Mouse (Mus musculus) layer of hippocampus, adult 18-20 months (tissue): ENCODE results near the gene Chn1. TPM values are rescaled to one million over a fixed set of nuclear protein-coding genes. Genes with fewer than 3 reads are reported as not detected.
A peak's percentile ranks its signal among the peaks of the same experiment; 100 is the strongest.

Experiments used
- DNase-seq, 2 experiments: peaks; one replicate each; pipeline ENCODE4 v3.0.0; 2022; ENCODE audit warnings: low spot score in 2 of 2
- total RNA-seq, 2 experiments: library from RNA; stranded (reverse); gene quantifications; 2 replicates each; pipeline ENCODE4 v1.2.3; 2021

Gene Chn1
- total RNA-seq, 2 experiments from 2014 or later: 1,648 to 1,811 TPM

DNA sequence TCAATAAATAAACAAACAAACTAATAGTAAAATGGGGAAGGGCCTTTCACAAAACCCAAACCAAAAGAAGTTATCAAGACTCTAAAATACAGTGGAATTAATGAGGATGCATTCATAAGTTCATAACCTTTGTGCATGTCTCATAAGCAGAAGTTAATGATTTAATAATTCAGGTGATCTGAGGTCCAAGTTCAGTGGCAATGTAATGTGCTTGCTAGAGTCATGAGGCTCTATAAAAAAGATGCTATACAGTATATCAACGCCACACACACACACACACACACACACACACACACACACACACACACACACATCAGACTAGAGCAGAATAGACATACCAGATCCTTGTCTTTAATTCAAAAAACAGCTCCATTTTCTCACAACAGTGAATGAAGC, 28.8 kb downstream of the Chn1 start:
- DNase-seq: no peak

DNA sequence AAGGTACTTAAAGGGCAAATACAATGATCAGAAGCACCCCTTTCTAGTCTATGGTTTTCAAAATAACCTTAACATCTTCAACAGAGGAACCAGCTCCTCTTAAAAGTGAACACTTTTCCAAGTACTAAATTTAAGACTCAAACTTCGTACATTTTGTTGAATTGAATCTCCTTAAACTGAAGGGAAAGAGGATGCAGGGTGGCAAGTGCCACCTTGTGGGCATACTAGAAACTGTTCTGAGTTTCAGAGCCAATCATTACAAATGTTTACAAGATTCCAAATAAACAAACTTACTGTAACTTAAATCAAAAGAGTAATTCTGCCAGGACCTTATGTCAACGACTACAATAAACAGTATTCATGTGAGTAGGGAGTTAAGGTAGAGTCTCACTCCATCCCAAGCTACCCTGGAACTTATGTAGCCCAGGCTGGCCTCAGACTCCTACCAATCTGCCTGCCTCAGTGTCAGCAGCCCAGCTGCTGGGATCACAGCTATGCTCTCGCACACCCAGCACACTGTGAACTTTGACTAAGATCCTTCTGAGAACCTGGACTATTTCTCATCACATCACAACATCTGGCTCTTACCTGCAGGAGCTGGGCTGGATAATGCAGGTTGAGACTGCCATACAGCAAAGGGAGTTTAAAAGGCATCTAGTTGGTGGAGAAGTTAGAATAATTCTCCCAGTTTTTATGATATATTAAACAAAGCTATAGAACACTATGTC, 29.3 kb downstream of the Chn1 start:
- peak; percentile 20 to 73 for DNase-seq

DNA sequence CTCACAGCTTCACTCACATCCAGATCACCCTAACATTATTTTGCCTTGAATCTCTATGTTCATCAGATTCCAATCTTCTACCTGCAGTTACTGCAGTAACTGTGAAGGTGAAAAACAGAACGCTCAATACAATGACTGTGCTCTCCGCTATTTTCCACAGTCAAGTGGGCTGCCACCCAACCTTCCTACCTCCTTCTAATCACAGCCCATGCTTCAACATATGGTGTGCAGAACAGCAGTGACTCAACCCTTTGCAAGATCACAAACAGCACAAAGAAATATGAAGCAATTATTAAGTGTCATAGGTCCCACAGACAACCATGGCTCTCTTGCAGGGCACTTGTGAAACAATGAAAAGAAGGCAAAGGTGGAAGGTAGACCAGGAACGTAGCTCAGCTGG, 33.9 kb downstream of the Chn1 start:
- peak; percentile 39 to 76 for DNase-seq

DNA sequence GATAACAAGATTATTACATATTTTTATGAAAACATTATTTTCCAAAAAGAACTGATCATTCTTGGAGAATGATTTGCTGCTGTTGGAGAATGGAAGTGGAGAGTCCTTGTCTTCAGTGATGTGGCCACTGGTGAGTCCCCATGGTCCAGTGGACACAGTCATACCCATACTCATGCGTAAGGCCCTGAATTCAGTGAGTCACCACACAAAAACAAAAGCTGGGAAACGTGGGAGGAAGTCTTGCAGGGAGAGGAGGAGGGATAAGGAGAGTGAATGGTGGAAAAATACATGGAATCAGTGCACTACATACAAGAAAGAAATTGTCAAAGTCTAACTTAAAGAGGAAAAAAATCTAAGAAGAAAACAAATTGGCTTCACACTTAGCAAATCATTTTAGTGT, 47.3 kb downstream of the Chn1 start:
- DNase-seq: no peak

DNA sequence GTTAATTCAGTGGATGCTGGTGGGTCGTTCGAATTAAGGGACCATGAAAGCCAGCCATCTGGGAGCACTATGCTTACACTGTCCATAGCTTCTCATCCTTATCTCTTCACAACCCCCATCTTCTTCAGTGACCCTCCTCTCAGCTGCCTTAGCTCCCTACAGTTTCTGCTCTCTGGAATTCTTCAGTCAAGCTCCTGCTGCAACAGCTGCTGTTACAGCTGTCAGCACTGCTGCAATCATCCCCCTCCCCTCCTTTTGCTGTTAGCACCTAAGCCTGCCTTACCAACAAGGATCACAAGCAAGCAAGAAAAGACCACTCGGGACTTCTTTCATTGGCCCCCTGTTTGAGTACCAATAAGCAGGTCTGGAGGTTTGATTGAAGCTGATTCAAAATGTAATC, 50.2 kb downstream of the Chn1 start:
- no peak for DNase-seq

DNA sequence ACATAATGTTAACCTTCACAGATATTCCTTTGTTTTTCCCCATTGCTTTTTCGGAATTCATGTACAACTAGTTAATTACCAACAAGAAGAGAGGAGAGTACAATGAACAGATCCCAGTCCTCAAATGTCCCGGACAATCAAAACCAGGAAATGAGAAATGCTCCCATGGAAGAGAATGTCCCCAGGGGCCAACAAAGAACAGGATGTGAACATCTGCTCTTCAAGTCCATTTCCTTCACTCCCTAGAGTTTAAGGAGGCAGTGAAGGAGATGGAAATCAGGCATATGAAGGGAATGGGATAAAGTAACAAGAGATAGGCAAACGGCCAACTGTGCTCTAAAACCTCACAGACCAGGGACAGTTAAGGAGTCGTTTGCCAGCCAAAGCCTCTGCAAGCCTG, 53.3 kb downstream of the Chn1 start:
- DNase-seq: no peak

DNA sequence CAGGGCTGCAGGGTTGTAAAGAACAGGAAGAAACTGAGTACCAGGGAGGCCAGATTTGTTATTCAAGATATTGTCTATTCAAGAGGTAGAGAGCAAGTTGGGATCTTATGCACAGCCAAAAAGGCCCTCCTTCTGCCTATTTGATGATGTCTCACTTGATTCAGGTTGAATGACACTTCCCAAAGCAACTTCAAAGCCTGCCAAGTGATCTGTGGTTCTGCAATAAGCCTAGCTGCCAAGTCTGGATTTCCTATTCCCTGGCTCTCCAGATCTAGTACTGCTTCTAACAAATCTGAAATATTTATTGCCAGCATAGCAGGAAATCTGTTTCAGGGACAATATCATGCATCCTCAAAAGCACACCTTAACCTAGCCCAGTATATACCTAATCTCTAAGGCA, 62.7 kb downstream of the Chn1 start:
- peak; percentile 28 to 58 for DNase-seq

DNA sequence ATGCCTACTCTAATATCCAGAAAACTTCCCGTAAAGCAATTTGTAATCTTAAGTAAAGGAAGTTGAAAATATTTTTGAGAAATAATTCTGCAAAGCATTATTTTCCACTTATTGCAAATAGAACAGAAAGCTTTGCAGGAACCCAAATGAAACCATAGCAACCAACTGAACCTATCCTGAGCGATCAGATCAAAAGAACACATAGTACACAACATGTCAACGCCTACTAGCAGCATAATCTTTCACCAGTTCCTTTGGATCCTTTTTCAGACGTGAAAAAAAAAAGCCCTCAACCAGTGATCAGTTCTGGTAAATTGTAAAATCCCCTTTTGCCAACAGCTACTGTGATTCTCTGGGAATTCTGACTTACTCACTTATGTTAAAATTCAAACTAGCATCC, 82.1 kb downstream of the Chn1 start:
- DNase-seq: peak in 1 of 2 experiments; percentile 80

DNA sequence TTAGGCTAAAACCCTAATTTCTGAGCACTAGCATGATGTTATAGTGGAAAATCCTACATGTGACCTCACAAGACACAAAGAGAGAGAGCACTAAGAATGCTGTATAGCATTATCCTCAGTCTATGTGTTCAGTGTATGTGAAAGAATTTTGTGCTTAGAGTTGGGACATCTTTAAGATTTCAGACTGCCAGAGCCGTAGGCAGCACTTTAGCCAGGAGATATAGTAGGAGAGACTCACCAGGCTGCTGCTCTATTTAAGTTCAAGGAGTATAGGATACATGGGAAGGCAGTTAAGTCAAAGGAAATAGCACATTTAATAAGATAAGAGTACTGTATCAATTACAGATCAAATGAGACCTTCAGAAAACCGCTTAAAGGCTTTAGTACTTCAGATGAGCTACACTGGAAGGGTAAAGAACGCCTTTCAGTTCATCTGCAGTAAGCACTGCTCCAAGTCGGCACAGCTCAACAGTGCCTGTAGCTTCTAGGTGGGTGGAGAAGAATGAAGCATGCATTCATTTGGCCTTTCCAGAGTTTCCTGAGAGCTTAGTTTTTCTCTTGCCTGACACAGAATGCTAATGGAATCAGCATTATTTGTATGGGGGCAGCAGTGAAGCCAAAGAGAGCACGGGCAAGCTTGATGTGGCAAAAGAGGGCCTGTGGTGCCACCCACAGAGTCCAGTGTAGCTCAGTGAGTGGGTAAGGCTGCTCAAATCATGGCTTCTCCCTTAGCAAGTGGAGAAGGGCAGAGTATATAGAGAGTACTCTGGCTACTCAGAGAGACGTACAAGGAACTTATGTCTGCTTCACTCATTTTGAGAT, 84.2 kb downstream of the Chn1 start:
- DNase-seq: no peak

DNA sequence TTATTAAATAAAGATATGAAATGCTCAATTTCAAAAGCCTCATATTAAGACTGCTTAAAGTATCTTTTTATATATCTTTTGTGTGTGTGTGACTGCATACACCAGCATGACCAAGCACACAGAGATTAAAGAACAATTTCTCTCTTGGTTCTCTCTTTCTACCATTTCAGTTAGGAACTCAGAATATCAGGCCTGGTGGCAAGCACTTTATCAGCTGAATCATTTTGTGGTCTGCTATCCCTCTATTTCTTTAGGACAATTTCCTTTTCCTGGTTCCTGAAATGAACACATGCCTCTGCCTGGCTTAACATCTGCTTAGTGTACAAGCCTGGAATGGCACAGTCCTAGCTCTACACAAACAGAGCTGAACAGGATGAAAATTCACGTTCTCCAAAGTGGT, 92.6 kb downstream of the Chn1 start:
- no peak for DNase-seq

DNA sequence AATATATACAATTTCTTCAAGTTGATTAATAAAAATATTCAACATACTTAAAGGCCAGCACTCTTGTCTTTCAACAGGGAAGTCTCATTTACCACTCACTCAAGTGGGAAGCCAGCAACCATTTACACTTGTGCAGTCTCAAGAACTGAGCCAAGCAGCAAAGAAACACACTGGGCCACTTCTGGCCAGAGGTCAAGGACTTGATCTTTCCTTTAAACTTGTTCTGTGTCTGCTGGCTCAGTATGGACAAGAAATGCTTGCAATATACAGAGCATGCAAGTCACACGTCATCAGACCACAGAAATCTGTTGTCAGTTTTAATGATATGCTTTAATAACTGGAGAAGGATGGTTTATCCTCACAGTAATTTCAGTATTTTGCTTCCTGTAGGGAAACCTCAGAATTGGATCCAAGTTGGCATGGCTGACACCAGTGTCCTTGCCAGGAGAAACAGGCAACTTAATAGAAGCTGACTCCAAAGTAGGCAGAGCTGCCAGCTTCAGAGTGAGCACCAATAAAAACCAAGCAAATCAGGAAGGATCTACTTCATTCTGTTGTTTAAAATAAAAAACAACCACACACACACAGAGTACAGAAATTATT, 94.6 kb downstream of the Chn1 start:
- no peak for DNase-seq

DNA sequence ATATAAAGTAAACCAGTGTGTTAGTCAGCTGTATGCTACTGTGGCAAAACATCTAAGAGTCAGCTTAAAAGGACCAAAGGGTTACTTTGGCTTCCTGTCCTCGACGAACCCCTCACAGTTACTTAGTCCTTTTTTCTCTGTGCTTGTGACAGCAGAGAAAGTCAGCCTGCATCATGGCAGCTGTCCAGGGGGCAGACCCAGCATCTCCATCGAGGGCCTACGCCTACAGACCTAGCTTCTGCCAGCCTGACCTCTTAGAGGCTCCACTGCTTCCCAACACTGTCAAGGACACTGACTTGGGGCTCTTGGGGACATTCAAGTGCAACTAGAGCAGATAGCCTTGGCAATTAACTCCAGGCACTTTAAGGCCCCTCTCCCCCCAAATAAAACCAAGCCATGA, 106.5 kb downstream of the Chn1 start:
- DNase-seq: no peak

DNA sequence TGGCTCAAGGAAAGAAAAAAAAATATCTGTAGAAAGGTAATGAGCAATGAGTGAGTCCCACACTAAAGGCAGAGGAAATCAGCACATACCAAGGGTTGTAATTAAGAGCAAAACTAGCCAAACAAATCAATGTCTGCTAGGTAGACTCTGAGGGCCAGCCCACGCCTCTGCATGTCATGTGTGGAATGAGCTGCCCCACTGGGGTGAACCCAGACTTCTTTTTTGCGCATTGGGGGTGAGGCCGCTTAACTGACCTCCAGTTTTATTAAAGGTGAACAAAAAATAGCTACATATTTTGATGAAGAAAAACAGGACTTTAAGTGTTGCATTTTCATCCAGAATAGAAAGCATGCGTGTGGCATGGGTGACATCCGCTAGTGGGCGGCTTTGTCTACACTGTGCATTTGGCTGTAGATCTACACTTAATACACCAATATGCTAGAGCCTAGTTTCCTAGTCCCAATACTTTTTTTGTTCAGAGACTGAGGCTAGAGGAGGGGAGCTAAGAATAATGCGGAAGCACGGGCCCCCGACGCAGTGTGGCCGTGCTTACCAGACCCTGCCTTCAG, 114.5 kb downstream of the Chn1 start:
- peak in 1 of 2 experiments; percentile 68 for DNase-seq

DNA sequence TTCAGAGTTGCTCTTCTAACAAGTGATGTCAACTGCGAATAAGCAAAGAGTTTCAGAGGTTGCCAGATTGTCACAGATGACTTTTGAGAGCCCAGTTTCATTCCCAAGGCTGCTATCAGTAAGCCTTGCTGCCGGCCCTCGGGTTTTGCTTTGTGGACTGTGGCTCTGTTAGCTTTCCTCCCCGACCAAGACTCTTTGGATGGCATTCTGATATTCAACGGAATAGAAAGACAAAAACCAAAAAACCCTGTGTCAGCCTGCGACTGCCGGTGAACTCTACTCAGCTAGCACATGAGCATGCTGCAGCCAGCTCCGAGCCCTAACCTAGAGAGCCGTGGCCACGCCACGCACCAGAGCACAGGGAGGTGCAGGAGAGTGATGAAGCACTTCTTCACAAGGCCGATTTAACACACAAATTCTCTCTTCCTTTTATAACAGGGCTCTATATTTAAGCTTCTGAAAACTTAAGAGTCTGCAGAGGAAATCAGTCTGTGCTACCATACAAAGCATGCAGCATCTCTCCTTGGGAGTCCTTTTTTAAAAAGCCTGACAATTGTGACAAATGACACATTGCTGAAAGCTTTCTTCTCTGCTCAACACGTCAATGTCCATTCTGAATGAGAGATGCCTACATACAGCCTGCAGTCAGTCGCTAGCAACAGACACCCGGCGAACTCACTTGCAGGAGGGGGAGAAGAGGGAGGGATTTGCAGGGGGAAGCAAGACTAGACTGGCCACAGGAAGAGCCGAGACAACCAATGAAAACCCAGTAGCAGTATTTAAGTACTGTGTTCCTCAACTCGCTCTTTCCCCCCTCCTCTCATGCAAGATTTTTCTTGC, 115.2 kb downstream of the Chn1 start:
- DNase-seq: peak; percentile 79 to 90

DNA sequence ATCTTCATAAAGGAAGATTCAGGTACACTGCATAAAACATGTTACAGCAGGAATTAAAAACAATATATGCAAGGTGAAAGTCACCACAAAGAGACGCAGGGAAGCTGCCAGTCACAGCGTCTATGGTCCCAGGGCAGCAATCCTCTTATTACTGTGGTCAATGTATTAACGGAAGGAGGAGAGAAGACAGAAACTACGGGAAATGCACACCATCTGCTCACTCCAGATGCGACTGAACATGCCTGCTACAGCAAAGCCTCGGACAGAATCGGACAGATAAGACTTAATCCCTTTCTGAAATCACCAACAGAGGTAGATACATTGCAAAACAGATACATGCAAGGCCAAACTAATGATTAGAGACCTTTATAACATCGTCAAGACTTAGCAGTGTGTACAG, 116.1 kb downstream of the Chn1 start:
- DNase-seq: peak in 1 of 2 experiments; percentile 57

DNA sequence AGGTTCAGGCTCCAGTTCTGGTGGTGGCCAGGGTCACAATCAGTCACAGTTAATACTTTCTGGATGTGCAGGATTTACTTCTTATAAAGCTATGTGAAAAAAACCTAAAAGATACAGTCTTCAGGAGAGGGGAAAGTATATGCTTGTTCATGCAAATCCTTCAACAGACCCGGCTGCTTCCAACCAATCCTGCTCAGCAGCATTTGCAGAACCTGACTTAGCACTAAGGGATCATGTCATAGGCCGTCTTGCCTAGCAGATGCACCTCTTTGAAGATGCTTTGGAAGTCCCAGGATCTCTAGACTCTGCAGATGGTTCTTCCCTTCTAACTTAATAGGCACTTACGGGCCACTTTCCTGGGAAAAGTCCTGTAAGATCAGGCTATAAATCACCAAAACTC, 117.2 kb downstream of the Chn1 start:
- peak in 1 of 2 experiments; percentile 66 for DNase-seq

DNA sequence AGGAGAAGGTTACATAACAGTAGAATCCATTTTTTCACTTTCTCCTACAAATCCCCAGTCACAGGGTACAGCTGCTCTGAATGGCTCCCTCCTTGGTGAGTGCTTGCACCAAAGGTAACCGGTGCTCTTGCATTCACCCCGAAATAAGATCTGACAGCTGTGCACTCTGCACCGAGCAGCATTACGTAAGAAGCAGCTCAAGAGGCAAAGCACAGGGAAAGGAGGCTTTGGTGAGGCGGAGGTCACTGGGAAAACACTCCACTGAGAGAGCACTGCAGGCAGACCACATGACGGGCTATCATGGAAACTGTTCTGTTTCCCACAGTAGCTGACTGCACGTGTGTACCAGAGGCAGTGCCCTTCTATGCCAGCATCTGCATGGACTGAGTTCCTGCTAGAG, 118.0 kb downstream of the Chn1 start:
- DNase-seq: peak; percentile 49 to 78

DNA sequence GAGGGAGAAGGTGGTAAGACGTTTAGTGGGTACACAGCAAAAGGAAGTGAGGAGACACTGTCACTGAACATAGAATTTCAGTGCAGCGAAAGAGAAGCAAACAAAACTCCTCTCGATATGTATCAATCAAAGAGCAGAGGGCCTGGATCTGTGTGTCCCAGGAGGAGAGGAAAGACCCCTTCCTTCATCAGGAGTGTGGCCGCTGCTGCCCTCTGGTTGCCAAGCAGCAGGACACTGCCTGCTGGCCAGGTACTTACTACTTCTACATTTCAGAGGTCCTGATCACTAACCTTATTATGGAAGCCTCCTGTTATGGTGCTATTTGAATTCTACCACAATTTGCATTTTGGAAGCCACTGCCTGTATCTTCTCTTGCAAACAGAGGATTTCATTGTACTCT, 119.5 kb downstream of the Chn1 start:
- DNase-seq: no peak

DNA sequence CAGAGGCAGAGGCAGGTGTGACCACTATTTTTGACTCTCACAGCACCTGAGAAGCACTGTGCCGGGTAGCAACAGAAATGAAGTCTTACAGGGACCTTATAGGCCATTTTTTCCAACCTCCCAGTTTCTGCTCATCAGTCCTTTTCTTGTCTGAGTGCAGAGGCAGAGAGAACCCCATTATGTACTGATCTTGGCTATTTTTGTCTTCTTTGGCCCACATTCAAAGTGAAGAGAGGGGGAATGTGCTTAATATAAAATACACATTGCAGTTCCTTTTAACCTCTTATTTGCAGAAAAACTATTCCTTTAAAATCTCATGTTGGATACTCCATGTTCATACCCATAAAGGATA, 120.3 kb downstream of the Chn1 start:
- DNase-seq: no peak

DNA sequence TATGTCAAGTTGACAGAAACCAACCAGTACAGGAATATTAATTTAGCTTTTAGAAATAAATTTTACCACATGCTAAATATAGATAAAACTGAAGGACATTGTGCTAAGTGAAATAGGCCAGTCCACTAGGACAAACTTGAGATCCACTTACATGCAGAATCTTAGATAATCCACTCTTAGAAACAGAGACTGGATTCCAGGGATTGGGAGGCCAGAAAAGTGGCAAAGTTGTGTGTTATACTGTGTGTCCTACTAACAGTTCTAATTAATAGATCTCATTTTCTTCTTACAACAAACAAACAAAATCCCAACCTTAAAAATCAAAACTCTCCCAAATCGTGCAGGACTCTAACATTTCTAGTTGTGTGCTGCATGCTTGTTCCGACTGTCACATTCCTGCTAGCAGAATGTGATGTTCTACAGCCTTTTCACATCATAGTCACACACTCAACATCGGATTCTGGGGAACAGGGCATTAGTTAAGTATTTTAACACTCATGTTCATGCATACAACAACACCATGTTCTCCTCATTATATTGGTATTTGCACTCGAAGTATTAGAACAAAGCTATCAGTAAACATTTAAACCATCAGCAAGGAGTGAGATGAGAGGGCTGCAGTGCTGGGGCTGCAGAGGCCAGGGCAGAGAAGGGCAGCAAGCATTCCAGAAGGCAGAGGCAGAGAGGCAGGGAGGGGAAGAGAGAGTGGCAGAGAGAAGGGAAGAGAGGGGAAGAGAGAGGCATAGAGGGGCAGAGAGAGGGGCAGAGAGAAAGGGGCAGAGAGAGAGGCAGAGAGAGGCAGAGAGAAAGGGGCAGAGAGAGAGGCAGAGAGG, 120.9 kb downstream of the Chn1 start:
- DNase-seq: no peak
